Mouse (Mus musculus) stomach, embryonic 16.5 days (tissue): ENCODE data around the gene Tmem185b. TPM values are rescaled to one million over a fixed set of nuclear protein-coding genes. Genes with fewer than 3 reads are reported as not detected.

Experiments used
- ATAC-seq: fragments of 200-750 bp; cut with Nextera tagmentation; 2 replicates; pipeline ENCODE4 v1.8.0; 2017; ENCODE audit warnings: moderate number of reproducible peaks, moderate TSS enrichment; ENCODE audit not compliant: insufficient read depth, low FRiP score
- H3K27ac ChIP-seq: fragments of 300-500 bp; sonication (generic); 2 replicates; pipeline ENCODE4 v1.5.1; 2014; ENCODE audit warnings: low read length
- H3K27me3 ChIP-seq: fragments of 300-500 bp; sonication (generic); 2 replicates; pipeline ENCODE4 v1.6.1; 2014; ENCODE audit warnings: low read length, control low read depth, mixed read lengths; ENCODE audit not compliant: control insufficient read depth, insufficient read depth
- H3K36me3 ChIP-seq: fragments of 300-500 bp; sonication (generic); 2 replicates; pipeline ENCODE4 v1.6.1; 2014; ENCODE audit warnings: low read length; ENCODE audit not compliant: control insufficient read depth, insufficient read depth
- H3K4me1 ChIP-seq: fragments of 300-500 bp; sonication (generic); 2 replicates; pipeline ENCODE4 v1.6.1; 2014; ENCODE audit warnings: low read length, control low read depth, mixed read lengths; ENCODE audit not compliant: control insufficient read depth, insufficient read depth
- H3K4me2 ChIP-seq: fragments of 300-500 bp; sonication (generic); 2 replicates; pipeline ENCODE4 v1.6.1; 2014; ENCODE audit warnings: low read depth, low read length, mixed read lengths
- H3K4me3 ChIP-seq: fragments of 300-500 bp; sonication (generic); replicated peaks from 2 replicates; pipeline ENCODE4 v1.5.1; 2014; ENCODE audit warnings: mild to moderate bottlenecking, low read length
- H3K9ac ChIP-seq: fragments of 300-500 bp; sonication (generic); 2 replicates; pipeline ENCODE4 v1.6.1; 2014; ENCODE audit warnings: low read length
- H3K9me3 ChIP-seq: fragments of 300-500 bp; sonication (generic); replicated peaks from 2 replicates; pipeline ENCODE4 v1.6.1; 2016; ENCODE audit warnings: low read length, control low read depth; ENCODE audit not compliant: control insufficient read depth
- WGBS: fragments of 180-500 bp; shearing (Covaris S2); extraction: QIAGEN DNeasy Blood & Tissue Kit; methylation state at CpG from one replicate; pipeline ENCODE4 v1.1.7; 2014; 5-methylcytosine and 5-hydroxymethylcytosine counted together
- polyA plus RNA-seq: library from polyadenylated mRNA; unstranded; fragments of >200 nt; fragmentation: Nextera tagmentation; extraction: Ambion mirVana; gene quantifications from 2 replicates; pipeline ENCODE4 v1.2.1, GENCODE M21; 2015

Gene Tmem185b
- polyA plus RNA-seq, 1 experiment from 2014 or later, result 21.7 TPM

DNA sequence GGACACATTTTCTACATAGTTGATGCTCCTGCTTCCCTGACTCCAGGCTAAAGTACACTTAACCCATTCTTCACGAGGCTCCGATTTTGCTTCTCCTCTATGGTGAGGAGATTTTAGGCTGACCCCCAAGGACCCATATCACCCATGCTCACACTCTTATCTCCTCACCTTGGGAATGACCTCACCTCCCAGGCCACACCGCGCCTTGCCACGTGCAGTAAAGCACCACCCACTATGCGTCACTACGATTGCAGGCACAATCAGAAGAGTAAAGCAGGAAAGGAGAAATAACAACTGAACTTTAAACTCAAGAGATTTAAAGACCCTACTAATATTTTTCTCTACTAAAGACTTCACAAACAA lies 23.3 kb downstream of the Tmem185b start:
- no peak for ATAC-seq
- Histone ChIP-seq H3K9ac (no peak overlapping the region), H3K27me3 (no peaks in the 10 kb centered on the region), H3K4me3 (no peak overlapping the region), H3K36me3 (no peaks in the 10 kb centered on the region), H3K9me3 (no peaks in the 10 kb centered on the region), H3K4me1 (no peaks in the 10 kb centered on the region), H3K4me2 (no peak overlapping the region), H3K27ac (no peak overlapping the region)
- 80% methylated on average over 7 of the region's 7 CpGs for WGBS

DNA sequence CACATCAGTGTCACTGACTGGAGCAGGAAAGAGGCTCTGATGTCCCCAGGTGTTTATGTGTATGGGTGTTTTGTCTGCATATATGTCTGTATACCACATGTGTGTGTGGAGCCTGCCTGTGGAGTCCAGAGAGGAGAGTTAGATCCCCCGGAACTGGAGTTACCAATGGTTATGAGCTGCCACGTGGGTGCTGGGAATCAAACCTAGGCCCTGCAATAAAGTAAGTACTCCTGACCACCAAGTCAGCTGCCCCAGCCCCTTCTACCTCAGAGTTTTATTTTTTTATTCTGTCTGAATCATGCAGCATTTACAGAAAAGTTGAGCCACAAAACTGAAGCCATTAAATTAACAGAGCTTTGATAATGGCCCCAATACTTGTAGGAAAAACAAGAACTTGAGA lies 24.1 kb downstream of the Tmem185b start:
- Histone ChIP-seq H3K9me3 (no peaks in the 10 kb centered on the region), H3K4me1 (no peaks in the 10 kb centered on the region), H3K27ac (no peak overlapping the region), H3K4me2 (no peak overlapping the region), H3K4me3 (no peak overlapping the region), H3K27me3 (no peaks in the 10 kb centered on the region), H3K9ac (no peak overlapping the region), H3K36me3 (peaks cover 3% of the 10 kb centered on the region; the same call in 1 of the 2 replicates)
- no peak for ATAC-seq
- 90% methylated on average over 2 of the region's 2 CpGs for WGBS

DNA sequence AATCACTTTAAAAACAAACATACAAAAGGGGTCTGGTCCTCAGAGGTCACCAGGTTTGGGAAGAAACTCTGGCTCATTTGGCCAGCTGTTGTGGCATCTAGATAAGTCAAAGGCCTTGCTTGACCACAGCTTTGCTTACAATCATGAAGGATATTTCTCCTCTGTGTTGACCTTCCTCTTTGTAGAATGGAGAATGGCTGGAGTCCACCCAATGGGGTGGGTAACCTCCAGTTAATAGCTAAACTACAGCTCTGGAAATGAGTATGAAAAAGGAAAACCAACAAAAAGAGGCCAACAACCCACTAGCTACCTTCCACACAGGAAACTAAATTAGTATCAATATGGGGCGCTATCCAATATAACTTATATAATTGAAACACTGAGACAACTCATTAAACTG lies 25.7 kb downstream of the Tmem185b start:
- Histone ChIP-seq H3K4me1 (no peaks in the 10 kb centered on the region), H3K4me2 (no peak overlapping the region)
- 100% methylated on average over 1 of the region's 1 CpGs for WGBS

DNA sequence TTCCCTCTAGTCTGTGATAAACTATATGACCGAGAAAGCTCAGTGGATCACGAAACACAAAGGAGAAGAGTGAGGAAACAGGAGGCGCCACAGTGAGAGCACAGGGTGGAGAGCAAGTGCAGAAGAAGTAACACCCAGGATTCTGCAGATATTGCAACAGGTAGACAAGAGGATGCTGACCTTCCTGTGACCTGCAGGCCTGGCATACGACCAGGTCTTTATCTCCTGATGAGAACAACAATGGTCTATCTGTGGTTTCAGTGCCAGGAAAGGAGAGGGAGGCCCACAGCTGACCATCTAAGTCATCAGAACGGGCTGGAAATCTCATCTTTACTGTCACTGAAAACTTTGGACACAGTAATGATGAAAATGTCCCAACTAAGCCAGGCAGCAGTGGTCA lies 29.7 kb downstream of the Tmem185b start:
- no peak for ATAC-seq
- Histone ChIP-seq H3K27ac (no peak overlapping the region), H3K27me3 (no peaks in the 10 kb centered on the region), H3K4me1 (no peaks in the 10 kb centered on the region), H3K9ac (no peak overlapping the region), H3K9me3 (no peaks in the 10 kb centered on the region), H3K36me3 (peaks cover 3% of the 10 kb centered on the region; the same call in 1 of the 2 replicates), H3K4me3 (no peak overlapping the region), H3K4me2 (no peak overlapping the region)
- 71% methylated on average over 5 of the region's 5 CpGs for WGBS

More for the DNA sequence above, 25.7 kb downstream of the Tmem185b start:
- no peak for ATAC-seq
- Histone ChIP-seq H3K4me3 (no peak overlapping the region), H3K36me3 (peaks cover 3% of the 10 kb centered on the region; the same call in 1 of the 2 replicates), H3K9ac (no peak overlapping the region), H3K9me3 (no peaks in the 10 kb centered on the region), H3K27ac (no peak overlapping the region), H3K27me3 (no peaks in the 10 kb centered on the region)

DNA sequence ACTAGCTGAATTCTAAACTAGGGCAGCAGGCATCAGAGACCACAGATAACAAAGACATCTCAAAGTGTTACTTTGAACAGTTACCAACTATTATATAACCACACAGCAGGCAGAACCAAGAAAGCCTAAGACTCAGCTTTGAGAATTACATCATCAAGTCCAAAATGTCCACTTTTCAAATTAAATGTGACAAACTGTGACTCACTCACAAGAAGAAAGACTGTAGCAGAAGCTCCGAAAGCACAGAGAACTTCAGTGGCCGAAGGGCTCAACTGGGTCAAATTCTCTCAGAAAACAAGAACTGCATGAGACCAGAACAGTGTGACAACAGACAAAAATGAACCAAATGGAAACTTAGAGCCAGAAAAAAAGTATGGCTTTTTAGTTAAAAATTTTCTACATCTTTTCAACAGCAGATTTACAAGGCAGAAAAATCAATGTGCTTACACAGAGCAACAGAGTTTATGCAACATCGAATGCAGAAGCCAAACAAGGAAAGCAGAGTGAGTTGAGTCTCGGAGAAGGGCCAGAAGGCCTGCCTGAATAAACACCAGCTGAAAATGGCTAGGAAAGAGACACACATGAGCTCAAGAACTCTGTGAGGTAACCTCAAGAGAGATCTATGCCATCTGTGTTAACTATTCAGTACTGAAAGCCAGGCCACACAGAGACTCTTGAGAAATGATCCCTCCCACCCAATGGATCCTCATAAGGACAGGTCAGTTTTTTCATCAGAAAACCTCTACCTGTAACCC lies 31.9 kb downstream of the Tmem185b start:
- H3K27me3 ChIP-seq, result no peaks in the 10 kb centered on the region
- WGBS, result 75% methylated on average over 4 of the region's 4 CpGs
- no peak overlapping the region for H3K4me2 ChIP-seq
- H3K9me3 ChIP-seq, result no peaks in the 10 kb centered on the region
- no peaks in the 10 kb centered on the region for H3K4me1 ChIP-seq
- H3K4me3 ChIP-seq, result no peak overlapping the region
- H3K9ac ChIP-seq, result no peak overlapping the region
- H3K27ac ChIP-seq, result no peak overlapping the region
- ATAC-seq, result no peak
- peaks cover 3% of the 10 kb centered on the region; the same call in 1 of the 2 replicates for H3K36me3 ChIP-seq

DNA sequence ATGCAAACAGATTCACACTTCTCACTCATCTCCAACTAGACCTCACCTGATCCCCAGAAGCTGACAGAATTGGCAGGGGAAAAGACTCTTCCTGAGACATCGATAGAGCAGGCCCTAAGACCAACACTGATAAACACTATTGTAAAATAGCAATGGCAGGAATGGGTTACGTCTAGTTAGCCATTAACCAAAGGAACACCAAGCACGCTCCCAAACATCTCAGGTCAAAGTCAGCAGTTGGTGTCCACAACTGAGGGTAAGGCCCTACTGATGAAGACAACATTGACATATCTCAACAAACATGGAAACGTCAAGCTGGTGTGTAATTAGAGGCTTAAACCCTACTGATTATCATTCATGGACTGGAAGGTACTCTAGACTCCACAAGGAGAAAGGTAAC lies 39.6 kb downstream of the Tmem185b start:
- Histone ChIP-seq H3K9me3 (no peaks in the 10 kb centered on the region), H3K27me3 (no peaks in the 10 kb centered on the region), H3K4me1 (no peaks in the 10 kb centered on the region), H3K27ac (no peak overlapping the region), H3K4me3 (no peak overlapping the region), H3K4me2 (no peak overlapping the region), H3K9ac (no peak overlapping the region), H3K36me3 (no peaks in the 10 kb centered on the region; the same call in 1 of the 2 replicates)
- ATAC-seq, result no peak
- WGBS, result 66% methylated on average over 4 of the region's 4 CpGs

DNA sequence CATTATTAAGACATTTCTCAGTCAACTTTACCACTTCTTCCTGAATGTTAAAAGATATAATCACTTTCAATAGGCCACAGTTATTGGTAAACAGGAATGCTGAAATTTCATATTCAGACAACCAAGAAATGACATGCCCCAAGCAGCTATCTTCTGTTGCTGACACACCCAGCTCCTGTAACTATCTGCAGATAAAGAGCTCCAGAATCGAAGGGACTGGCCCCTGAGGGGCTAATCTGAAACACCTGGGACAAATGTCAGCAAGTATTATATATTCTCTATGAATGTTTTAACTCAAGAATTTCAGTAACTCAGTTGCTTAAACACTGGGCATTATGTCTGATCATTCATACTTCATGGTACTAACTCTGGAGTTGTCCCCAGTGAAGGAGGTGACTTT lies 44.2 kb downstream of the Tmem185b start:
- Histone ChIP-seq H3K27ac (no peak overlapping the region), H3K27me3 (no peaks in the 10 kb centered on the region), H3K36me3 (no peaks in the 10 kb centered on the region), H3K9me3 (no peaks in the 10 kb centered on the region), H3K9ac (no peak overlapping the region), H3K4me1 (no peaks in the 10 kb centered on the region), H3K4me2 (no peak overlapping the region), H3K4me3 (no peak overlapping the region)
- WGBS, result 49% methylated on average over 1 of the region's 1 CpGs
- ATAC-seq, result no peak

Other genes starting within 250 kb of the Tmem185b start
- gene Inhbb, start 103.9 kb upstream of the Tmem185b start, polyA plus RNA-seq, result 0.77 and 0.97 TPM in 2 replicates
- gene Ralb, start 21.4 kb upstream of the Tmem185b start, polyA plus RNA-seq, result 155 and 157 TPM in 2 replicates
- 38.6 and 46.1 TPM in 2 replicates for gene Epb41l5, start 122.8 kb downstream of the Tmem185b start, polyA plus RNA-seq